Mouse (Mus musculus) B cell, adult (primary cell): ENCODE data around the gene Gnptab. TPM values are rescaled to one million over a fixed set of nuclear protein-coding genes. Genes with fewer than 3 reads are reported as not detected.

Experiments
- total RNA-seq: library from RNA; stranded (reverse); gene quantifications from 4 replicates; pipeline ENCODE4 v1.2.4, GENCODE M21; 2023; ENCODE audit not compliant: inconsistent age

Gnptab gene
- total RNA-seq = 43.1 to 53.0 TPM (median 48.9 TPM) in 4 replicates

DNA sequence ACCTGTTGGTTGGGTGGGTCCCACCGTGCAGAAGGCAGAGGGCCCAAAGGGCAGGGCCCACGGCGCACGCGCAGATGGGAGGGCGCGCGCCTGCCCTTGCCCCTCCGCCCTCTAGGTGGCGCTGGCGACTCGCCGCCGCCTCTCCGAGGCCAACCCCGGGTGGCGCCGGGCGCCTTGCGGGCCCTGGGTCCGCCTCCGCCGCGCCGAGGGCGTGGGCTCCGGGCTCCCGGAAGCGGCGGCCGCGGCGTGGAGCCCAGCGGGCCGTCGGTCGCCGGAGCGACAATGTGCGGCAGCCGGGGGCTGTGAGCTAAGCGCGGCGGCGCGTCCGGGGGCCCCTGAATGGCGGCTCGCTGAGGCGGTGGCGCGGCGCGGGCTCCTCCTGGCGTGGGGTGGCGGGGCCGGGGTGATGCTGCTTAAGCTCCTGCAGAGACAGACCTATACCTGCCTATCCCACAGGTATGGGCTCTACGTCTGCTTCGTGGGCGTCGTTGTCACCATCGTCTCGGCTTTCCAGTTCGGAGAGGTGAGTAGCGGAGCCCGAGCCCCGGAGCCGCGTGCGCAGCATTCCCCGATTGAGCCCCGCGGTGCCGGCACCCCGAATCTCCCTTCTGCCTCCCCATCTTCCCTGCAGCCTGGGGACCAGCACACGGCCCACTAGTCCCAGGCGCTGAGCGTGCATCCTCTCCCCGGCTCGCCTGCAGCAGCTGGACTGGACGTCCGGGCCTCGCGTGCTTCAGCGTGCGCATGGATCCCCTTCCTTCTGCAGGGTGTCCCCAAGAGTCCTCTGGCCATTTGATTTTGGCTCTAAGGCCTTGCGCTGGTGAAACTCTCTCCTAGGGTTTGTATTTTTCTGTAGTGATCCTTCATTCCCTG is at the start of gene Gnptab, which contains the start of gene Dram1:
Gene Gnptab (plus strand): TSS at position 120 of the 873 bp plus-strand sequence.
Gene Dram1 (minus strand): TSS at position 68 of the 873 bp plus-strand sequence.

DNA sequence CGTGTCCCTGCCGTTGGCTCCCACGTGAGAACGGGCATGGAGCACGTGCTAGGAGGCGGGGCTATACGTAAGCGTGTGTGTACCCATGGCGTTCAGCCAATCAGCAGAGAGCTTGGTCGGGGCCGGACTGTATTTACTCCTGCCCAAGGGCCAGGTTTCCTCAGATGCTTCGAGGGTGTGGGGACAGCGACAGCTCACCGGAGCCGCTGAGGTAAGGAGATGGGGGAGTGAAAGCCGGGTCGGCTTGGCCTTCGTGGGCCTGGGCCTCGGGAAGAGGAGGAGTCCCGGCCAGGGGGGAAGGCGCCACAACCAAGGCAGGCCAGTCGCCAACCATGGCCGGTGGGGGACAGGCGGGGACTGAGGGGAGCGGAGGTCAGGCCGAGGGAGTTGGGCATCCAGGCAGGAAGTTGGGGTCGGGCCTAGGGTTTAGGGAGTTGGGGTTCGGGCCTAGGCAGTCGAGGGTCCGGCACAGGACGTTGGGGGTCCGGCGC is 80.6 kb downstream of the Gnptab start, which contains the start of gene Sycp3:
Gene Sycp3 (plus strand): TSS at position 68 of the 491 bp plus-strand sequence.

Other genes with a start within 250 kb of the Gnptab start
- gene Parpbp, start 232.2 kb upstream of the Gnptab start, total RNA-seq = 0.51 to 0.93 TPM (median 0.79 TPM) in 4 replicates
- gene Nup37, start 232.1 kb upstream of the Gnptab start, total RNA-seq = 8.5 to 9.9 TPM (median 9.0 TPM) in 4 replicates
- gene Washc3, start 178.0 kb upstream of the Gnptab start, total RNA-seq = 27.4 to 30.1 TPM (median 28.7 TPM) in 4 replicates
- gene Dram1, start 52 bp upstream of the Gnptab start, total RNA-seq = 0.36 to 0.87 TPM (median 0.74 TPM) in 4 replicates
- gene Sycp3, start 80.4 kb downstream of the Gnptab start, total RNA-seq = 1.2 TPM in 1 of 4 replicates, not detected in the others
- 3.2 to 4.6 TPM (median 3.7 TPM) in 4 replicates for gene Chpt1, start 124.9 kb downstream of the Gnptab start, total RNA-seq
- 0.99 to 2.2 TPM (median 1.5 TPM) in 4 replicates for gene Mybpc1, start 226.0 kb downstream of the Gnptab start, total RNA-seq